22 mouse cellular contexts compared by ENCODE assay signal in the genomic region with DNA sequence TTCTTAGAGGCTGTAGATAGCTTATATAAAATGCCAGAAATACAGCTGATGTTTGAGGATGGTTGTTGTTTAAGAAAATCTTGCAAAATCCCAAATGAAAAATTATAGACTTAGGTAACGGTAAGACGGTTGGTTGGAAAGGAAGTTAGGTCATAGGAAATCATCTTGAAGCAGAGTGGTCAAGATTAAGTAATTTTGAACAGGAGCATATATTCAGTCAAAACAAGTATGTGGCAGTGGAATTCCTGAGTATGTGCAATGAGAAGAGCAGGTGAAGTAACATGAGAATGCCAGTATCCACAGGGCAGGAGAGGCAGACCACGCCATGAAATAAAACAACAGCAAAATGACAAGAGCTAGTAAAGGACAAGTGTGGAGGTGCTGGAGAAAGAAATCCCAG.
"Had no signal": no experiment of that assay in that cellular context is flagged by ENCODE, and none has a peak within 500 bp of the region (broad histone marks: within the 10 kb centered on the region; RNA-seq: fewer than 3 reads in every experiment).

No protein-coding gene starts in this region.

- H3K36me3 ChIP-seq: hindbrain, embryonic 13.5 days; hindbrain, embryonic 15.5 days had no signal

- H3K4me1 ChIP-seq: limb, embryonic 15.5 days had no signal

- H3K27ac ChIP-seq: gastrocnemius, adult 2 months; heart, adult 2 months; heart, embryonic 13.5 days; heart, embryonic 15.5 days; hindbrain, embryonic 13.5 days; hindbrain, embryonic 15.5 days; hindbrain, postnatal 0 days; limb, embryonic 13.5 days; limb, embryonic 15.5 days had no signal

- H3K9me3 ChIP-seq: heart, embryonic 13.5 days; heart, embryonic 15.5 days; hindbrain, embryonic 13.5 days; hindbrain, embryonic 15.5 days; limb, embryonic 13.5 days; limb, embryonic 15.5 days had no signal

- H3K4me2 ChIP-seq: heart, embryonic 11.5 days; heart, embryonic 13.5 days; heart, embryonic 15.5 days; hindbrain, embryonic 13.5 days; hindbrain, embryonic 15.5 days; limb, embryonic 13.5 days; limb, embryonic 15.5 days had no signal

- H3K27me3 ChIP-seq: heart, embryonic 13.5 days; heart, embryonic 15.5 days; hindbrain, embryonic 13.5 days; hindbrain, embryonic 15.5 days; limb, embryonic 13.5 days; limb, embryonic 15.5 days had no signal

- H3K4me3 ChIP-seq: gastrocnemius, adult 2 months; heart, adult 2 months; heart, embryonic 13.5 days; heart, embryonic 15.5 days; hindbrain, embryonic 13.5 days; hindbrain, embryonic 15.5 days; limb, embryonic 13.5 days; limb, embryonic 15.5 days had no signal

- ATAC-seq: hindbrain, postnatal 0 days; intestine, embryonic 16.5 days had no signal

- H3K9ac ChIP-seq: heart, embryonic 13.5 days; heart, embryonic 15.5 days; hindbrain, embryonic 13.5 days; hindbrain, embryonic 15.5 days; limb, embryonic 13.5 days; limb, embryonic 15.5 days had no signal

- DNase-seq: gastrocnemius, adult 2 months; gastrocnemius, postnatal 10 days; gastrocnemius, postnatal 25 days; heart, adult 2 months; heart, postnatal 14 days; heart, postnatal 36 days; kidney, adult 11 months; kidney, adult 8-10 months; kidney, postnatal 10 days; kidney, postnatal 36 days; layer of hippocampus, adult 9-11 months; layer of hippocampus, postnatal 36 days; left cerebral cortex, postnatal 4 days had no signal
